Mouse (Mus musculus) cerebellum, adult 11-12 months (tissue): ENCODE results near the gene Cyp2d9.
"Not testable (repeated sequence)": the region's sequence is repeated elsewhere in the genome, so short reads cannot be mapped to it uniquely, and the experiment has no call there.

Source experiments
- DNase-seq: peaks from one replicate; pipeline ENCODE4 v3.0.0; 2022

The Cyp2d9 gene

DNA sequence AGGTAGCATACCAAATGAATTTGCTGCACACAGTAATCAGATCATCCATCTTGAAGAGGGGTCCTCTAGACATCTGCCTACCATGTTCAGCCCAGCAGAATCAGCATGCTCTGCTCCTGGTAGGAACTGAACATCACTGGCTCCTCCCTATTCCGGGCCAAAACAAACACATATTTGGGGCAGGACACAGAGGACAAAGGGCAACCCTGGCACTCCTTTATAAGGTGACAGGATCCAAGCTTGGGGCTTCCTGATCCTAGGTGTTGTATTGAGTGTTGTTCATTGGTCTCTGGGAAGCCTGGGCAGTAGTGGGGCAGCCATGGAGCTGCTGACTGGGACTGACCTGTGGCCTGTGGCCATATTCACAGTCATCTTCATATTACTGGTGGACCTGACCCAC, 18.9 kb downstream of the Cyp2d9 start:
- DNase-seq = not testable (repeated sequence)

DNA sequence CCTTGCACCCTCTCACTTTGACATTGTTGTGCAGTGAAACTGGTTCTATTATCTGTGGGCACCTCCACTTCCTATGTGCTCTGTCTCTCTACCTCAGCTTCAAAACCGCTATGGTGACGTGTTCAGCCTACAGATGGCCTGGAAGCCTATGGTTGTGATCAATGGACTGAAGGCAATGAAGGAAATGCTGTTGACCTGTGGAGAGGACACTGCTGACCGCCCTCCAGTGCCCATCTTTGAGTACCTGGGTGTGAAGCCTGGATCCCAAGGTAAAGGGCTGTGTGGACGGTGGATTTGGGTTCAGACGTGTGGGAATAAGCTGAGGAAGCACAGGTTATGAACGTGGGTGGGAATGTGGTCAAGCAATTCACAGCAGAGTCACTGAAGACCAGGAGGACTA, 20.3 kb downstream of the Cyp2d9 start:
- not testable (repeated sequence) for DNase-seq

DNA sequence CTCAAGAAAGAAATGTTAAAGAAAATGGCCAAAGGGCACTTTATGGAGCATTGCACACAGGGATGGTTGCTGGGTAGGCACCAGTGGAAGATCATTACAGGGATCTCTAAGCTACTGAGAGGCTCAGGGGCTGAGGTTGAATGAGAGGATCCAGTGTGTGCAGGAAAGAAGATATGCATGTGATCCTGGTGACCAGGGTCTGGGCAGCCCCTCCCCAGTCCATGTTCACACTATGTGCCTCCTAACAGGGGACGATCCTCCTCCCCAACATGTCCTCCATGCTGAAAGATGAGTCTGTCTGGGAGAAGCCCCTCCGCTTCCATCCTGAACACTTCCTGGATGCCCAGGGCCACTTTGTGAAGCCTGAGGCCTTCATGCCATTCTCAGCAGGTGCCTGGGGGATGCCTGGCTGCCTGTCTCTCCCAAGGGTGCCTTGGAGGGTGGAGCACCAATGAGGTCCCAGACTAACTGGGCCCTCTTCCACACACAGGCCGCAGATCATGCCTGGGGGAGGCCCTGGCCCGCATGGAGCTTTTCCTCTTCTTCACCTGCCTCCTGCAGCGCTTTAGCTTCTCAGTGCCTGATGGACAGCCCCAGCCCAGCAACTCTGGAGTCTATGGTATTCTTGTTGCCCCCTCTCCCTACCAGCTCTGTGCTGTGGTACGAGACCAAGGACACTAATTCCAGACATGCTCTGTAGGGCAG, 23.0 kb downstream of the Cyp2d9 start:
- not testable (repeated sequence) for DNase-seq

DNA sequence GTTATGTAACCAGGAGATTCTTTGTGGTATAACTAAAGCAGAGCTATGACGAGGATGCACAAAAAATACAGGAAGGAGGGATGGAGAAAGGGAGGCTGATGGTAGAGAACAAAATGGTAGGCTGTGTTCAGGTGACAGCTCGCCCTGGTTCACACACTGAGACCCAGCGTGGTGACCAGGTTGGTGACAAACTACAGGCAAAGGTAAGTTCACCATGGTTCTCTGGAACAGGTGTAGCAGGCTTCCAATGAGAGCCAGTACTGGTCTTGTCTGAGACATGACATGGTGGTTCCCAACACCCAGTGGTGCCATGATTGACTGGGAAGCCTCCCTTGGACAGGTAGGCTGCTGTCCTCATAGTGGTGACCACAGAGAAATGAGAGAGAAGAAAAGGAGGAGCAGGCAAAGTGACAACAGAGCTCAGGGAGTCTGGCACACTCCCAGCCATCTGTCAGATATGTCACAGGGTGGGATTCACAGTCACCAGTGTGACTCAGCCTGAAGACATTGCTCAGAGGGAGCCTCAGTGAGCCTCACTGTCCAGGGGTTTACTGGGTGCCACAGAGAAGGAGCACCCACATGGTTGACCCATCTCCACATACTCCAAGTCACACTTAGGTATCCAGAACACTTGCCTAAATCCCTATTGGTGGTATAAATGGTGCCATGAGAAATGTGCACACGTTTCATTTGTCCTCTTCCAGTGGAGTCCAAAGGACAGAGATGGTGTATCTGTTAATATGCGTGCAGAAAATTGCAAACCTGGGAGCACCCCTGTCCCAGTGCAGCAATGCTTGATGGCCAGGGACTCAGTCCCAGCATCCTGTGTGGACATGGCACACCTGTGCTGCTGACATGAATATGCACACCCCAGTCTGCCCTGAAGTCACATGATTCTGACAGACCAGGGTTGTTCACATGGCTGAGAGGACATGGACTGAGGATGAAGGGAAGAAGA, 24.1 kb downstream of the Cyp2d9 start:
- no peak for DNase-seq

DNA sequence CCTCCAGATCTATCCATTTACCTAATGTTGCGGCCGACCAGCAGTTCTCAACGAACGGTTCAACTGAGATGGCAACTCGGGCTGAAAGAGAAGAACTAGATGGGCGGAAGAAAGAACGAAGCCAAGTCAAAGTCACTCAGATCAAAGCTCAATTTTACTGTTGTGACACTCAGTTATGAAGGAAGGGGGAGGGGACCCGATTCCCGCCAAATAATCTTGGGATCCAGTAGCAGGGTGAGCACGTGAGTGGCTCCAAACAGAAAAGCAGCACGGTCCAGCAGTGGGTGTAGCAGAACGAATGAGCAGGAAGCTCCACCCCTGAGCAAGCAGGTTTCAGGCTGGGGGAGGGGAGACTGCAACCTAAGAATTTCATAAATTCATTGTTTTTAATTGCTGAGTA, 26.0 kb downstream of the Cyp2d9 start:
- not testable (repeated sequence) for DNase-seq

DNA sequence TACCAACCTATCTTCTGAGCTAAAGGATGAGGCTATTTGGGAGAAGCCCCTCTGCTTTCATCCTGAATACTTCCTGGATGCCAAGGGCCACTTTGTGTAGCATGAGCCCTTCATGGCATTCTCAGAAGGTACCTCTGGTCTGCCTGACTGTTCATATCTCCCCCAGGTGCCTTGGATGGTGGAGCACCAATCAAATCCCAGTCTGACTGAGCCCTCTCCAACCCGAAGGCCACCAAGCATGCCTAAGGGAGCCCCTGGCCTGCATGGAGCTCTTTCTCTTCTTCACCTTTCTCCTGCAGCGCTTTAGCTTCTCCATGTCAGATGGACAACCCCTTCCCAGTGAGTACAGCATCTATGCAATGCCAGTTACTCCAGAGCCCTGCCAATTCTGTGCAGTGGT, 31.5 kb downstream of the Cyp2d9 start:
- no peak for DNase-seq

DNA sequence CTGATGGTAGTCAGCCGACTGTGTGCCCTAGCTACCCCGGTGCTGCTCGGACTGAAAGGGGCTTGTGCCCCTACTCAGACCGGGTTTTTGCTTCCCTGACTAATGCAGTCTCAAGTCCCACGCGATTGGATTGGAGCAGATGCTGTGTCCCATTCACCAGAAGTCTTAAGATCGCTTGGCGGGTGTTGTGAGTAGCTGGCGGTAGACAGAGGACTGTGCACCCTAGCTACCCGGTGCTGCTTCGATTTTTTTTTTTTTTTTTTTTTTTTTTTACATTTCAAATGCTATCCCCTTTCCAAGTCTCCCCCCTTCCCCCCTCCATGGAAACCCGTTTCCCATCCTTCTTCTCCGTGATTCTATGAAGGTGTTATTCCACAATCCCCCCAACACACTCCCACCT, 61.0 kb downstream of the Cyp2d9 start:
- DNase-seq = not testable (repeated sequence)
